Comparison of ENCODE assay signal across 8 mouse cellular contexts in genomic region chr13:74259460-74260230, GRCm38 (mm10). TPM values are rescaled to one million over a fixed set of nuclear protein-coding genes. Genes with fewer than 3 reads are reported as not detected.
DNase-seq lines count a peak whose midpoint lies in the region; ATAC-seq lines count a peak whose summit lies in the region.

No protein-coding gene starts in this region.

- peak overlapping the region; percentile 56 for H3K4me3 ChIP-seq in intestine, embryonic 16.5 days (ENCODE audit: low read length)
- peak overlapping the region; percentile 53 for H3K4me3 ChIP-seq in limb, embryonic 12.5 days (replicated peaks)
- peak overlapping the region; percentile 54 for H3K4me3 ChIP-seq in midbrain, embryonic 11.5 days (ENCODE audit: low read depth, low read length)

- DNase-seq in WW6 (ENCODE audit: low read depth, low spot score), result peak; percentile 31
- peak; percentile 61 for DNase-seq in embryo, embryonic 10 days (ENCODE audit: low spot score)
- DNase-seq in heart, adult 11 months, result peak; percentile 98
- peak; percentile 94 for DNase-seq in midbrain, embryonic 11.5 days (ENCODE audit: low spot score, missing footprints)
- DNase-seq in right cerebral cortex, postnatal 36 days (ENCODE audit: low spot score in 2 of 2), result peak; percentile 7 to 19
- DNase-seq in c-Kit-positive CD71-positive TER-119-positive erythroid progenitor cells, embryonic 14.5 days (ENCODE audit: low spot score), result no peak

- H3K9ac ChIP-seq in intestine, embryonic 16.5 days (ENCODE audit: low read depth, low read length), result peak overlapping the region; percentile 71
- H3K9ac ChIP-seq in limb, embryonic 12.5 days (replicated peaks), result peak overlapping the region; percentile 81
- peak overlapping the region; percentile 83 for H3K9ac ChIP-seq in midbrain, embryonic 11.5 days (ENCODE audit: low read length)

- H3K4me2 ChIP-seq in intestine, embryonic 16.5 days (ENCODE audit: low read depth, low read length), result peak overlapping the region; percentile 96
- peak overlapping the region; percentile 89 for H3K4me2 ChIP-seq in limb, embryonic 12.5 days
- peak overlapping the region; percentile 86 for H3K4me2 ChIP-seq in midbrain, embryonic 11.5 days

- H3K27me3 ChIP-seq in intestine, embryonic 16.5 days (replicated peaks; ENCODE audit: control insufficient read depth, insufficient read depth, low read length), result no peaks in the 10 kb centered on the region
- 0 out of 2 replicates have a peak, but pooled peaks cover 2% of the 10 kb centered on the region for H3K27me3 ChIP-seq in limb, embryonic 12.5 days
- H3K27me3 ChIP-seq in midbrain, embryonic 11.5 days (ENCODE audit: control insufficient read depth, insufficient read depth, low read length), result no peaks in the 10 kb centered on the region

- WGBS in intestine, embryonic 16.5 days, result 4% methylated on average over 35 of the region's 35 CpGs
- WGBS in limb, embryonic 12.5 days, result 3% methylated on average over 35 of the region's 35 CpGs
- WGBS in midbrain, embryonic 11.5 days, result 4% methylated on average over 35 of the region's 35 CpGs

- no peaks in the 10 kb centered on the region for H3K36me3 ChIP-seq in intestine, embryonic 16.5 days (ENCODE audit: control insufficient read depth, insufficient read depth, low read length)
- no peaks in the 10 kb centered on the region for H3K36me3 ChIP-seq in limb, embryonic 12.5 days
- no peaks in the 10 kb centered on the region for H3K36me3 ChIP-seq in midbrain, embryonic 11.5 days (ENCODE audit: control insufficient read depth, insufficient read depth, low read length)

- peak; percentile 93 for ATAC-seq in intestine, embryonic 16.5 days
- peak; percentile 78 for ATAC-seq in limb, embryonic 12.5 days (ENCODE audit: insufficient number of reproducible peaks, insufficient read depth, low FRiP score, low TSS enrichment, low read depth)
- ATAC-seq in midbrain, embryonic 11.5 days (ENCODE audit: low FRiP score), result peak; percentile 89

- no peak overlapping the region for H3K27ac ChIP-seq in intestine, embryonic 16.5 days (ENCODE audit: low read length)
- H3K27ac ChIP-seq in limb, embryonic 12.5 days, result no peak overlapping the region
- H3K27ac ChIP-seq in midbrain, embryonic 11.5 days (ENCODE audit: low read depth, low read length), result no peak overlapping the region

- peaks cover 5% of the 10 kb centered on the region; the same call in 1 of the 2 replicates for H3K4me1 ChIP-seq in intestine, embryonic 16.5 days (ENCODE audit: control insufficient read depth, insufficient read depth, low read length)
- H3K4me1 ChIP-seq in limb, embryonic 12.5 days (replicated peaks), result 0 out of 2 replicates have a peak, but pooled peaks cover 3% of the 10 kb centered on the region
- no peaks in the 10 kb centered on the region for H3K4me1 ChIP-seq in midbrain, embryonic 11.5 days (ENCODE audit: control insufficient read depth, insufficient read depth, low read length)

- no peaks in the 10 kb centered on the region for H3K9me3 ChIP-seq in intestine, embryonic 16.5 days (ENCODE audit: control insufficient read depth, low read length)
- no peaks in the 10 kb centered on the region for H3K9me3 ChIP-seq in limb, embryonic 12.5 days
- H3K9me3 ChIP-seq in midbrain, embryonic 11.5 days (ENCODE audit: control insufficient read depth, low read length), result no peaks in the 10 kb centered on the region

RNA-seq across cellular contexts. Expression of gene Ahrr, which starts 32.5 kb away (rescaled TPM):
- polyA plus RNA-seq in intestine, embryonic 16.5 days (2015; fragmentation: Nextera tagmentation; extraction: Ambion mirVana), result 0.43 and 0.54 TPM in 2 replicates
- polyA plus RNA-seq in limb, embryonic 12.5 days (2016; fragmentation: Nextera tagmentation; extraction: Ambion mirVana), result 1.3 and 1.6 TPM in 2 replicates
- 1.4 and 1.5 TPM in 2 replicates for polyA plus RNA-seq in midbrain, embryonic 11.5 days (2014; fragmentation: Nextera tagmentation; extraction: Ambion mirVana)

RNA-seq across cellular contexts. Expression of gene Exoc3, which starts 51.1 kb away (rescaled TPM):
- 58.8 and 66.4 TPM in 2 replicates for polyA plus RNA-seq in intestine, embryonic 16.5 days (2015; fragmentation: Nextera tagmentation; extraction: Ambion mirVana)
- polyA plus RNA-seq in limb, embryonic 12.5 days (2016; fragmentation: Nextera tagmentation; extraction: Ambion mirVana), result 64.7 and 73.2 TPM in 2 replicates
- polyA plus RNA-seq in midbrain, embryonic 11.5 days (2014; fragmentation: Nextera tagmentation; extraction: Ambion mirVana), result 69.4 and 71.2 TPM in 2 replicates

RNA-seq across cellular contexts. Expression of gene Pdcd6, which starts 57.7 kb away (rescaled TPM):
- 203 and 214 TPM in 2 replicates for polyA plus RNA-seq in intestine, embryonic 16.5 days (2015; fragmentation: Nextera tagmentation; extraction: Ambion mirVana)
- 130 and 139 TPM in 2 replicates for polyA plus RNA-seq in limb, embryonic 12.5 days (2016; fragmentation: Nextera tagmentation; extraction: Ambion mirVana)
- 116 and 125 TPM in 2 replicates for polyA plus RNA-seq in midbrain, embryonic 11.5 days (2014; fragmentation: Nextera tagmentation; extraction: Ambion mirVana)
